Mouse (Mus musculus) left cerebral cortex, postnatal 36 days (tissue): ENCODE results near the gene Olfr157. TPM values are rescaled to one million over a fixed set of nuclear protein-coding genes. Genes with fewer than 3 reads are reported as not detected.

Experiments
- DNase-seq, 2 experiments: peaks; one replicate each; pipeline ENCODE4 v3.0.0; 2021 to 2022; ENCODE audit warnings: low spot score in 2 of 2, mixed read lengths in 1 of 2
- intact Hi-C: fragments of 180-260 bp; cut with DNase I; formaldehyde crosslinking; loops from one replicate; pipeline ENCODE4 v1.15.1; 2025
- total RNA-seq, 2 experiments: library from RNA; stranded (reverse); gene quantifications; 2 replicates each; pipeline ENCODE4 v1.2.3; 2021

Gene Olfr157
- total RNA-seq: not detected

- no peak for DNase-seq
- intact Hi-C loops: no loop called here
These were observed at the start of gene Olfr157 for GRCm38 (mm10) chr4:43840101-43840500. Olfr157 (minus strand) TSS chr4:43840201.

- intact Hi-C loops: no loop called here
- DNase-seq: no peak
These were observed 44.2 kb upstream of the Olfr157 start for GRCm38 (mm10) chr4:43884196-43884595.

GRCm38 (mm10) chr4:43879566-43879965 lies 39.6 kb upstream of the Olfr157 start:
- intact Hi-C loops: no loop called here
- DNase-seq: no peak

GRCm38 (mm10) chr4:43878121-43878776 lies 38.2 kb upstream of the Olfr157 start:
- intact Hi-C loops: no loop called here
- no peak for DNase-seq

DNA sequence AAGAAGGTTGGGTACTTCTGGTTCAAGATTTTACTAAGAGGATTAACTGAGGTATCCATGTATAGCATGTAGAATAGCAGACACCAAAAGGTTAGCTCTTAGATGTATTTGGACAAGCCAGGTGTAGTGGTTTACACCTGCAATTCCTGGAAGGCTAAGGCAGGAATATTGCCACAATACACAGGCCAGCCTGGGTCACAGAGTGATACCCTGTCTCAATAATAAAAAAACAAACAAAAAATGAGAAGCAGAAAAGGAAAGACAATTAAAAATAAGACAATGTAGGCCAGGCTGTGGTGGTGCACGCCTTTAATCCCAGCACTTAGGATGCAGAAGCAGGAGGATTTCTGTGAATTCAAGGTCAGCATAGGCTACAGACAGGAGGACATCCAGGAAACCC lies 37.2 kb upstream of the Olfr157 start:
- intact Hi-C loops: no loop called here
- no peak for DNase-seq

DNA sequence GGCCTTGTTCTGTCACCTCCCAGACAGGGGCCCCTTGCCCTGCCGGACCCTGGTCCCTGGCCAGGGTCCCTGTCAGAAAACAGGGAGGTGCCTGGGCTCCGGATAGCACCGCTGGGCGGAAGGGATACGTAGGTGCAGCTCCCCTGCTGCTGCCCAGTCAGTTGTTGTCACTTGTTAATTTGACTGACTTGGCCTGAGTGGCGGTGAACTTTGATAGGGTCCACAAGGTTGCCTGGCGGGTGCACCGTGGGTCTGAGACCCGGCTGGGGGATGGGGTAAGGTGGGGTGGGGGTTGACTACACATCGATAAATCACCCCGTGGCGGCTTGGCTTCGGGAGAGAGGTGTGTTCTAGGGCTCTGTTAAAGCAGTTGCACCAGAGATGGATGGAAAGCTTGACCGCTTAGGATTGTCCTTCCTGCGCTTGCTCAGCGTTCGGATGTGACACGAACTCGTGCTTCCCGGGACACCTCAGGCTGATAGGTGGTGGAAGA lies 36.0 kb upstream of the Olfr157 start:
- intact Hi-C loops: no loop called here
- DNase-seq: peak in 1 of 2 experiments; percentile 11

GRCm38 (mm10) chr4:43875160-43875918 lies 35.3 kb upstream of the Olfr157 start, which contains the start of gene Reck:
Reck (plus strand) TSS chr4:43875530.
- DNase-seq: peak; percentile 79 to 84
- intact Hi-C loops: no loop called here

DNA sequence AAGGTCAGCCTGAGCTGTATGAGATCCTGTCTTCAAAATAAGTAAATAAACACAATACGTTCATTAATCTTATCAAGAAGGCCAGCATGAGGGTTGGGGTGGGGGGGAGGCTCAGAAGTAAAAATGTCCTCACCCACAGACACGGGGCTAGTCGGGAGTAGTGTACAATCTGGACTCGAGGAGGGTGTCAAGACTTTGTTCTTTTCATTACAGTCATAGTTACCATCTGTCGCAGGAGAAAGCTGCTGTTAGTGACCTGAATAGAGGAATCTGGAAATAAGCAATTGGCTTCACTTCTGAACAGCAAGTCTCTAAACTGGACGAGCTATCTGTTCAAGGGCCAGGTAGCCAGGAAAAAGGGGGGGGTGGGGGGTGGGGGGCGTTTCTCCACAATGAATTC lies 34.5 kb upstream of the Olfr157 start:
- no peak for DNase-seq
- intact Hi-C loops: no loop called here

DNA sequence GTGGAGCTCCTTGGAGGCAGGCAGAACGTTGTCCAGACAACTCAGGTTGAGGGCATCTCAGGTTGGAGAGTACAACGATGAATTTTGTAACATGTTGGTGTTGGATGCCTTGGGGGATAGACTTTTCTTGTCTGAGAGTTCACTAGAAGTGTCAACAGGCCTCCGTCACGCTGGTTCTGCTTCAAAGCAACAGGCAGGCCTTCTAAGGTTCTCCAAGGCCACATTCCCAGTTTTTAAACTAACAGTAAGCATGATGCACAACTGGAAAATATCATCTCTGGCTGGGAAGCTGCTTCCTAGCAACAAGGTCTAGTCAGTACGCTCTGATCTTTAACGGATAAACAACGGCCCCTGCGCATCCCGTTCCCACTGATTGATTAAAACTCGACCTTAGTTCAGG lies 29.8 kb upstream of the Olfr157 start:
- no peak for DNase-seq
- intact Hi-C loops: no loop called here

- intact Hi-C loops: loop anchor here (5.0 kb wide), 2 partner anchors 116 to 236 kb away; no protein-coding TSS in a partner anchor
- DNase-seq: no peak
These were observed 23.3 kb upstream of the Olfr157 start for GRCm38 (mm10) chr4:43863298-43863697.

GRCm38 (mm10) chr4:43860744-43861519 lies 20.9 kb upstream of the Olfr157 start:
- intact Hi-C loops: loop anchor here (5.0 kb wide), 2 partner anchors 114 to 234 kb away; no protein-coding TSS in a partner anchor
- DNase-seq: peak; percentile 53 to 57

GRCm38 (mm10) chr4:43859886-43860285 lies 19.9 kb upstream of the Olfr157 start:
- no peak for DNase-seq
- intact Hi-C loops: loop anchor here (5.0 kb wide), 2 partner anchors 113 to 233 kb away; no protein-coding TSS in a partner anchor

DNA sequence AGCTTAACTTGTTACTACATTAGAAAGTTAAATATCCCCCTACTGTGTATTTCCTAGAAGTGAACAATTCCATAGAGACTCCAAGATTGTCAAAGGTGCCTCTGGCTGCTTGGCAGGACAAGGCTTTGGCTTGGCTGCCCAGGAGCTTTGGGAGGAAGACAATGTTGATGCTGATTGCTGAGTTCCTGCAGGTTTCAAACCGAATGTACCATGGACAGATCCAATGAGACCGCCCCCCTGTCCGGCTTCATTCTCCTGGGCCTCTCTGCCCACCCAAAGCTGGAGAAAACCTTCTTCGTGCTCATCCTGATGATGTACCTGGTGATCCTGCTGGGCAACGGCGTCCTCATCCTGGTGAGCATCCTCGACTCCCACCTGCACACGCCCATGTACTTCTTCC lies 14.1 kb upstream of the Olfr157 start:
- intact Hi-C loops: no loop called here
- DNase-seq: no peak

- intact Hi-C loops: no loop called here
- no peak for DNase-seq
These were observed 11.3 kb upstream of the Olfr157 start, which contains the start of gene Olfr155 for GRCm38 (mm10) chr4:43851265-43851664. Olfr155 (plus strand) TSS chr4:43851565.

DNA sequence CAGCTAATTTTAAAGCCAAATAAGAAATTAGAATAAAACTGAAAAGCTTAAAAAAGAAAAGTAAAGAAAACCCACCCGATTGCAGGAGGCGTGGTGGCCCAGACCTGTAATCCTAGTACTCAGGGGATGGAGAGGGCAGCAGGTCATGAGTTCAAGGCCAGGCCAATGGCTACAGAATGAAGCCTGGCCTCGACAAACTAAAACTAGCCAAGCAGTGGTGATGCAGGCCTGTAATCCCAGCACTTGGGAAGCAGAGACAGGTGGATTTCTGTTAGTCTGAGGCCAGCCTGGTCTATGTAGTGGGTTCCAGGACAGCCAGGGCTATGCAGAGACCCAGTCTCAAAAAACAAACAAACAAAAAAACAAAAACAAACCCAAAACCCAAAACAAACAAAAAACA lies 1.7 kb downstream of the Olfr157 start:
- intact Hi-C loops: no loop called here
- DNase-seq: no peak

DNA sequence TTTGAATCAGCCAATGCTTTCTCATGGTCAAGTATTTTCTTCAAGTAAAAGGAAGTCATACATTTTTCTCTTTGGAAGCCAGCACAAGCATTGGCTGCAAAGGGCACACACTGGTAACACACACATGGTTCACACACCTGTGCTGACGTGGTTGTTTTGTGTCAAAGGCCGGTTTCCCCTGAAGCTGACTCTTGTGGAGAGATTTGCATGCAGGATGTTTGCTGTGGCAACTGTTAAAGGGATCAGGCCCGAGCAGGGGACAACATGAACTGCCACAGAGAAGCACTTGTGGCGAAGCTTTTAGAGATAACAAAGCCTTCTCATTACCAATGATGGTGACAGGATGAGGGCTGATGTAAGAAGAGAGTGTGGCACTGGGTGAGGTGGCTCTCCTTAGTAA lies 5.3 kb downstream of the Olfr157 start:
- no peak for DNase-seq
- intact Hi-C loops: no loop called here

DNA sequence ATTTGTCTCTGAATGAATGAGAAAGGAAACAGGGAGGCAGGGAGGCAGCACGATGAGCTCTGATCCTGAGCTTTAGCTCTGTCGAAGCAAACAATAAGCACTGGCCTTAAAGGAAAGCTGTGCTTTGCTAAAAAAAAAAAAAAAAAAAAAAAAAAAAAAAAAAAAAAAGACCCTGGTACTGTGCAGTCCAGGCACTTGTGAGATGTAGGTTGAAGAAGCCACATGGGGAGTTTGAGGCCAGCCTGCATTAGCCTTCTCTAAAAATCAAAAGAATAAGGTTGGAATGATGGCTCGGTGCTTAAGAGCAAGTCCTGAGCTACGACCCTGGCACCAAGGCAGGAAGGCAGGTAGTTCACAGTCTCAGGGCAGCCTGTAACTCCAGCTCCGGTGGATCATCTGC lies 6.2 kb downstream of the Olfr157 start:
- intact Hi-C loops: no loop called here
- DNase-seq: no peak

DNA sequence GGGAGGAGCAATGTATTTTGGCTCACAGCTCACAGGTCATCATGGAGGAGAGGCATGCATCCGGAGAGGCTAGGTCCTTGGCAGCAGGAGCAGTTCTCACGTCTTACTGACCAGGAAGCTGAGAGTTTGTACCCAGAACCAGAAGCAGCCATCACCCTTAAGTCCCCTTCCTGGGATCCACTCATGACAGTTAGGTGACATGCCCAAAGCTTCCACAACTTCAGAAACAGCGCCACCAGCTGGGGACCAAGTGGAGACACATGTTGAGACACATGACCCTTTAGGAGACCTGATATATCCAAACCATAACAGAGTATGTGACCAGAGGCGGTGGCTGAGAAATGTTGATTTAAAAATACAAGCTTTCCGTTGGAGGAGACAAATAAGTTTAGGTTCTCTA lies 8.0 kb downstream of the Olfr157 start:
- DNase-seq: no peak
- intact Hi-C loops: no loop called here

- intact Hi-C loops: no loop called here
- DNase-seq: no peak
These were observed 11.2 kb downstream of the Olfr157 start for GRCm38 (mm10) chr4:43828806-43829205.

DNA sequence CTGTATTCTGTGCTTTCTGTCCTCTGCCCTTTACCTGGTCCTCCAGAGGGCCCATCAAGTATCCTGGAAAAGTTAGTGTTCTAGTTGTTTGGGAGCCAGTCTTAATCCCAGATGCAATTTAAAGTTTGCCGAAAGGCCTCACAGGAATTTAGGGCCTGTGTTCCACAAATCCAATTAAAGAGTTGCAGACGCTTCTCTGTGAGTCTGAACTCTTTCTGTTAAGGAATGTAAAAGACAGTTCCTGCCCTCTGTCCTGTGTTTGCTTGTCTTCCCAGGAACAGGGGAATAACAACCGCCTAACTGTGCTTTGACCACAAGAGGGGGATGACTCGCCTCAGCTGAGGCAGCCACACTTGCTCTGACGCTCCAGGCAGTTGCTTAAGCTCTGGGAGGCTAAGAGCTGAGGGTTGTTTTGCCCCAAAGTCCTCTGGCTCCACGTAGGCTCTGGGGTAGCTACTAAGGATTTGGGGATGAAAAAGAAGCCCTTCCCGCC lies 16.1 kb downstream of the Olfr157 start, which contains the start of gene Olfr156:
TSS of gene Olfr156 (minus strand) at position 51 of the 493 bp plus-strand sequence.
- intact Hi-C loops: no loop called here
- DNase-seq: no peak
